Mouse (Mus musculus) fat pad, adult 2 months (tissue): ENCODE data around the gene Tmem45a2.
"Not testable (repeated sequence)": the region's sequence is repeated elsewhere in the genome, so short reads cannot be mapped to it uniquely, and the experiment has no call there.

ENCODE experiments used
- DNase-seq: peaks from one replicate; pipeline ENCODE4 v3.0.0-alpha.2; 2011; ENCODE audit warnings: low read depth, low spot score; ENCODE audit errors: extremely low read depth

The Tmem45a2 gene

GRCm38 (mm10) chr16:57071132-57071639 is at the start of gene Tmem45a2:
Tmem45a2 (minus strand) TSS chr16:57071372.
- peak; percentile 96 for DNase-seq

- no peak for DNase-seq
Observed at GRCm38 (mm10) chr16:57117562-57117961, 46.4 kb upstream of the Tmem45a2 start.

- no peak for DNase-seq
Observed at GRCm38 (mm10) chr16:57116066-57116465, 44.9 kb upstream of the Tmem45a2 start.

GRCm38 (mm10) chr16:57106185-57106960 is 35.2 kb upstream of the Tmem45a2 start:
- no peak for DNase-seq

- no peak for DNase-seq
Observed at GRCm38 (mm10) chr16:57101174-57101573, 30.0 kb upstream of the Tmem45a2 start.

GRCm38 (mm10) chr16:57099572-57100237 is 28.5 kb upstream of the Tmem45a2 start:
- DNase-seq: no peak

GRCm38 (mm10) chr16:57098468-57099144 is 27.4 kb upstream of the Tmem45a2 start:
- no peak for DNase-seq

GRCm38 (mm10) chr16:57092911-57093605 is 21.9 kb upstream of the Tmem45a2 start:
- DNase-seq: no peak

GRCm38 (mm10) chr16:57092460-57092859 is 21.3 kb upstream of the Tmem45a2 start:
- no peak for DNase-seq

GRCm38 (mm10) chr16:57079577-57079976 is 8.4 kb upstream of the Tmem45a2 start:
- DNase-seq: no peak

- DNase-seq: no peak
Observed at GRCm38 (mm10) chr16:57075986-57076385, 4.8 kb upstream of the Tmem45a2 start.

- no peak for DNase-seq
Observed at GRCm38 (mm10) chr16:57062045-57062444, 9.1 kb downstream of the Tmem45a2 start.

GRCm38 (mm10) chr16:57056995-57057394 is 14.2 kb downstream of the Tmem45a2 start:
- no peak for DNase-seq

- no peak for DNase-seq
Observed at GRCm38 (mm10) chr16:57049974-57050373, 21.2 kb downstream of the Tmem45a2 start.

- DNase-seq: no peak
Observed at GRCm38 (mm10) chr16:57038600-57038999, 32.6 kb downstream of the Tmem45a2 start.

GRCm38 (mm10) chr16:57030150-57030885 is 40.9 kb downstream of the Tmem45a2 start:
- DNase-seq: no peak

- DNase-seq: not testable (repeated sequence)
Observed at GRCm38 (mm10) chr16:56998283-56998682, 72.9 kb downstream of the Tmem45a2 start.
